Mouse (Mus musculus): ENCODE data around the gene Ctsa. TPM values are rescaled to one million over a fixed set of nuclear protein-coding genes. Genes with fewer than 3 reads are reported as not detected.
A peak's percentile ranks its signal among the peaks of the same experiment; 100 is the strongest.
"Not testable (repeated sequence)": the region's sequence is repeated elsewhere in the genome, so short reads cannot be mapped to it uniquely, and the experiment has no call there.

The Ctsa gene
- polyA plus RNA-seq, 1 experiment from 2014 or later, result 79.5 TPM

GRCm38 (mm10) chr2:164829090-164829489 lies 3.6 kb upstream of the Ctsa start:
- 100% methylated on average over 1 of the region's 1 CpGs for WGBS
- H3K4me3 ChIP-seq (ENCODE audit: low read depth, low read length), result no peak overlapping the region

GRCm38 (mm10) chr2:164831029-164831428 lies 1.6 kb upstream of the Ctsa start:
- H3K4me2 ChIP-seq (ENCODE audit: low read length), result no peak overlapping the region
- H3K27me3 ChIP-seq (replicated peaks; ENCODE audit: control insufficient read depth, insufficient read depth, low read length), result no peaks in the 10 kb centered on the region
- H3K4me3 ChIP-seq (ENCODE audit: low read depth, low read length), result no peak overlapping the region
- H3K9ac ChIP-seq (ENCODE audit: low read length), result no peak overlapping the region
- ATAC-seq, result no peak
- WGBS, result 87% methylated on average over 10 of the region's 10 CpGs
- no peak for DNase-seq (ENCODE audit: low spot score)
- no peak overlapping the region for H3K27ac ChIP-seq (ENCODE audit: low read depth, low read length)
- H3K36me3 ChIP-seq (ENCODE audit: control insufficient read depth, insufficient read depth, low read length), result peaks cover 27% of the 10 kb centered on the region
- no peaks in the 10 kb centered on the region for H3K9me3 ChIP-seq (replicated peaks; ENCODE audit: control insufficient read depth, low read length)
- peaks cover 11% of the 10 kb centered on the region for H3K4me1 ChIP-seq (ENCODE audit: control insufficient read depth, insufficient read depth, low read length)

More at GRCm38 (mm10) chr2:164829090-164829489, 3.6 kb upstream of the Ctsa start:
- H3K4me2 ChIP-seq (ENCODE audit: low read length), result no peak overlapping the region
- peaks cover 42% of the 10 kb centered on the region for H3K36me3 ChIP-seq (ENCODE audit: control insufficient read depth, insufficient read depth, low read length)
- DNase-seq (ENCODE audit: low spot score), result no peak
- H3K27me3 ChIP-seq (replicated peaks; ENCODE audit: control insufficient read depth, insufficient read depth, low read length), result no peaks in the 10 kb centered on the region
- no peak overlapping the region for H3K27ac ChIP-seq (ENCODE audit: low read depth, low read length)
- no peak overlapping the region for H3K9ac ChIP-seq (ENCODE audit: low read length)
- ATAC-seq, result no peak
- H3K9me3 ChIP-seq (replicated peaks; ENCODE audit: control insufficient read depth, low read length), result no peaks in the 10 kb centered on the region
- peaks cover 2% of the 10 kb centered on the region for H3K4me1 ChIP-seq (ENCODE audit: control insufficient read depth, insufficient read depth, low read length)

- H3K4me1 ChIP-seq (ENCODE audit: control insufficient read depth, insufficient read depth, low read length), result peaks cover 11% of the 10 kb centered on the region
- no peaks in the 10 kb centered on the region for H3K9me3 ChIP-seq (replicated peaks; ENCODE audit: control insufficient read depth, low read length)
- H3K4me2 ChIP-seq (ENCODE audit: low read length), result peak overlapping the region; percentile 100
- ATAC-seq, result no peak
- H3K27me3 ChIP-seq (replicated peaks; ENCODE audit: control insufficient read depth, insufficient read depth, low read length), result no peaks in the 10 kb centered on the region
- 65% methylated on average over 16 of the region's 16 CpGs for WGBS
- DNase-seq (ENCODE audit: low spot score), result no peak
- peak overlapping the region; percentile 78 for H3K9ac ChIP-seq (ENCODE audit: low read length)
- peak overlapping the region; percentile 72 for H3K4me3 ChIP-seq (ENCODE audit: low read depth, low read length)
- H3K27ac ChIP-seq (ENCODE audit: low read depth, low read length), result peak overlapping the region; percentile 44; the same call in 1 of the 2 replicates
- H3K36me3 ChIP-seq (ENCODE audit: control insufficient read depth, insufficient read depth, low read length), result peaks cover 21% of the 10 kb centered on the region
Observed at GRCm38 (mm10) chr2:164832032-164832747, 483 bp upstream of the Ctsa start.

GRCm38 (mm10) chr2:164833314-164833959 lies 764 bp downstream of the Ctsa start, which contains the start of gene Neurl2:
Gene Neurl2 (minus strand): TSS chr2:164833456.
- Histone ChIP-seq H3K27ac (ENCODE audit: low read depth, low read length) (peak within 1 kb of the TSS; percentile 44), H3K36me3 (ENCODE audit: control insufficient read depth, insufficient read depth, low read length) (peaks cover 17% of the 10 kb centered on the region), H3K4me3 (ENCODE audit: low read depth, low read length) (peak within 1 kb of the TSS; percentile 72), H3K27me3 (replicated peaks; ENCODE audit: control insufficient read depth, insufficient read depth, low read length) (no peaks in the 10 kb centered on the region), H3K9me3 (replicated peaks; ENCODE audit: control insufficient read depth, low read length) (no peaks in the 10 kb centered on the region), H3K4me2 (ENCODE audit: low read length) (peak within 1 kb of the TSS; percentile 100), H3K4me1 (ENCODE audit: control insufficient read depth, insufficient read depth, low read length) (peaks cover 11% of the 10 kb centered on the region), H3K9ac (ENCODE audit: low read length) (peak within 1 kb of the TSS; percentile 78)
- peak; percentile 97 for DNase-seq (ENCODE audit: low spot score)
- peak; percentile 72 for ATAC-seq
- WGBS, result under 1% methylated on average over 31 of the region's 31 CpGs

- H3K9ac ChIP-seq (ENCODE audit: low read length), result peak overlapping the region; percentile 78
- H3K27me3 ChIP-seq (replicated peaks; ENCODE audit: control insufficient read depth, insufficient read depth, low read length), result no peaks in the 10 kb centered on the region
- no peak for ATAC-seq
- peak overlapping the region; percentile 100 for H3K4me2 ChIP-seq (ENCODE audit: low read length)
- peak overlapping the region; percentile 72 for H3K4me3 ChIP-seq (ENCODE audit: low read depth, low read length)
- no peaks in the 10 kb centered on the region for H3K9me3 ChIP-seq (replicated peaks; ENCODE audit: control insufficient read depth, low read length)
- peaks cover 11% of the 10 kb centered on the region for H3K4me1 ChIP-seq (ENCODE audit: control insufficient read depth, insufficient read depth, low read length)
- no peak for DNase-seq (ENCODE audit: low spot score)
- no peak overlapping the region for H3K27ac ChIP-seq (ENCODE audit: low read depth, low read length)
- 49% methylated on average over 8 of the region's 8 CpGs for WGBS
- peaks cover 25% of the 10 kb centered on the region for H3K36me3 ChIP-seq (ENCODE audit: control insufficient read depth, insufficient read depth, low read length)
Observed at GRCm38 (mm10) chr2:164834531-164834930, 1.9 kb downstream of the Ctsa start.

GRCm38 (mm10) chr2:164835164-164835563 lies 2.5 kb downstream of the Ctsa start:
- no peaks in the 10 kb centered on the region for H3K27me3 ChIP-seq (replicated peaks; ENCODE audit: control insufficient read depth, insufficient read depth, low read length)
- H3K4me1 ChIP-seq (ENCODE audit: control insufficient read depth, insufficient read depth, low read length), result peaks cover 11% of the 10 kb centered on the region
- no peak overlapping the region for H3K27ac ChIP-seq (ENCODE audit: low read depth, low read length)
- WGBS, result 93% methylated on average over 4 of the region's 4 CpGs
- no peaks in the 10 kb centered on the region for H3K9me3 ChIP-seq (replicated peaks; ENCODE audit: control insufficient read depth, low read length)
- H3K4me3 ChIP-seq (ENCODE audit: low read depth, low read length), result no peak overlapping the region
- ATAC-seq, result no peak
- peak overlapping the region; percentile 100; the same call in 1 of the 2 replicates for H3K4me2 ChIP-seq (ENCODE audit: low read length)
- peaks cover 31% of the 10 kb centered on the region for H3K36me3 ChIP-seq (ENCODE audit: control insufficient read depth, insufficient read depth, low read length)
- no peak for DNase-seq (ENCODE audit: low spot score)
- no peak overlapping the region for H3K9ac ChIP-seq (ENCODE audit: low read length)

GRCm38 (mm10) chr2:164845782-164846181 lies 13.1 kb downstream of the Ctsa start:
- ATAC-seq, result no peak
- WGBS, result 62% methylated on average over 3 of the region's 3 CpGs
- H3K4me3 ChIP-seq (ENCODE audit: low read depth, low read length), result no peak overlapping the region
- DNase-seq (ENCODE audit: low spot score), result no peak
- no peaks in the 10 kb centered on the region for H3K36me3 ChIP-seq (ENCODE audit: control insufficient read depth, insufficient read depth, low read length)
- no peaks in the 10 kb centered on the region for H3K4me1 ChIP-seq (ENCODE audit: control insufficient read depth, insufficient read depth, low read length)
- H3K27ac ChIP-seq (ENCODE audit: low read depth, low read length), result no peak overlapping the region
- no peaks in the 10 kb centered on the region for H3K9me3 ChIP-seq (replicated peaks; ENCODE audit: control insufficient read depth, low read length)
- H3K27me3 ChIP-seq (replicated peaks; ENCODE audit: control insufficient read depth, insufficient read depth, low read length), result no peaks in the 10 kb centered on the region
- no peak overlapping the region for H3K9ac ChIP-seq (ENCODE audit: low read length)
- no peak overlapping the region for H3K4me2 ChIP-seq (ENCODE audit: low read length)

- Histone ChIP-seq H3K4me3 (ENCODE audit: low read depth, low read length) (no peak overlapping the region), H3K9ac (ENCODE audit: low read length) (no peak overlapping the region), H3K27ac (ENCODE audit: low read depth, low read length) (no peak overlapping the region), H3K4me1 (ENCODE audit: control insufficient read depth, insufficient read depth, low read length) (no peaks in the 10 kb centered on the region), H3K9me3 (replicated peaks; ENCODE audit: control insufficient read depth, low read length) (no peaks in the 10 kb centered on the region), H3K4me2 (ENCODE audit: low read length) (no peak overlapping the region), H3K27me3 (replicated peaks; ENCODE audit: control insufficient read depth, insufficient read depth, low read length) (0 out of 2 replicates have a peak, but pooled peaks cover 2% of the 10 kb centered on the region), H3K36me3 (ENCODE audit: control insufficient read depth, insufficient read depth, low read length) (no peaks in the 10 kb centered on the region)
- ATAC-seq (no peak), DNase-seq (ENCODE audit: low spot score) (no peak)
- 83% methylated on average over 8 of the region's 8 CpGs for WGBS
Observed at GRCm38 (mm10) chr2:164850061-164850460, 17.4 kb downstream of the Ctsa start.

GRCm38 (mm10) chr2:164855572-164855971 lies 22.9 kb downstream of the Ctsa start:
- not testable (repeated sequence) for H3K9me3 ChIP-seq (replicated peaks; ENCODE audit: control insufficient read depth, low read length); DNase-seq (ENCODE audit: low spot score); H3K4me1 ChIP-seq (ENCODE audit: control insufficient read depth, insufficient read depth, low read length); H3K9ac ChIP-seq (ENCODE audit: low read length); H3K27ac ChIP-seq (ENCODE audit: low read depth, low read length); H3K4me3 ChIP-seq (ENCODE audit: low read depth, low read length); H3K36me3 ChIP-seq (ENCODE audit: control insufficient read depth, insufficient read depth, low read length); ATAC-seq
- Histone ChIP-seq H3K27me3 (replicated peaks; ENCODE audit: control insufficient read depth, insufficient read depth, low read length) (peaks cover 31% of the 10 kb centered on the region), H3K4me2 (ENCODE audit: low read length) (peak overlapping the region; percentile 76; the same call in 1 of the 2 replicates)
- 85% methylated on average over 5 of the region's 5 CpGs for WGBS
